Comparison of ENCODE assay signal across 13 mouse cellular contexts in the genomic region with DNA sequence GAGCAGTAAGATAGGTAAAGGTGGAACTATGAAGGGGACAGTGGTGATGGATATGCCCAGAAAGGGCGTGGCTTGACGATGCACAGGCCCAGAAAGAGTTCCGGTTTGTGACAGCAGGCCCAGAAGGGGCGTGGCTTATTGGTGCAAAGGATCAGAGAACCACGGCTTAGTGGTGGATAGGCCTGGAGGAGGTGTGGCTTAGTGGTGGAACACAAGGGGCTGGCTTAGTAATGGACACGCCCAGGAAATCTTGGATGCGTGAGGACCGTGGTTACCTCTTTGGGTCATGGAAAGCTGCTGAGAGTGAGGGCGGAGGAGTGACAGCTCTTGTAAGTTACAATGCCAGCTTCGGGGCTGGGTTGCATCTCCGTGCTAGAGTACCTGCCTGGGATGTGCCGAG. TPM values are rescaled to one million over a fixed set of nuclear protein-coding genes. Genes with fewer than 3 reads are reported as not detected.
DNase-seq lines count a peak whose midpoint lies in the region; ATAC-seq lines count a peak whose summit lies in the region.
"Had no signal": no experiment of that assay in that cellular context is flagged by ENCODE, and none has a peak within 500 bp of the region (broad histone marks: within the 10 kb centered on the region; RNA-seq: fewer than 3 reads in every experiment).

No protein-coding gene starts in this region.

- H3K9me3 ChIP-seq in hindbrain, embryonic 12.5 days (replicated peaks) = no peaks in the 10 kb centered on the region
- no peaks in the 10 kb centered on the region for H3K9me3 ChIP-seq in hindbrain, embryonic 11.5 days (ENCODE audit: control insufficient read depth, low read length)
- H3K9me3 ChIP-seq in intestine, embryonic 14.5 days (ENCODE audit: control insufficient read depth, low read length) = no peaks in the 10 kb centered on the region

- peaks cover 5% of the 10 kb centered on the region; the same call in 1 of the 2 replicates for H3K27me3 ChIP-seq in hindbrain, embryonic 12.5 days
- no peaks in the 10 kb centered on the region for H3K27me3 ChIP-seq in hindbrain, embryonic 11.5 days (ENCODE audit: control insufficient read depth, insufficient read depth, low read length)
- H3K27me3 ChIP-seq in intestine, embryonic 14.5 days (replicated peaks; ENCODE audit: control insufficient read depth, insufficient read depth, low read length) = no peaks in the 10 kb centered on the region
- H3K27me3 ChIP-seq: Patski had no signal

- H3K4me2 ChIP-seq in hindbrain, embryonic 12.5 days (replicated peaks) = no peak overlapping the region
- H3K4me2 ChIP-seq in hindbrain, embryonic 11.5 days (replicated peaks; ENCODE audit: low read depth, low read length) = no peak overlapping the region
- no peak overlapping the region for H3K4me2 ChIP-seq in intestine, embryonic 14.5 days (ENCODE audit: low read length)

- no peak for DNase-seq in hindbrain, embryonic 11.5 days (ENCODE audit: low spot score)
- peak; percentile 7 for DNase-seq in 3T3-L1 (ENCODE audit: low read depth, low spot score)
- DNase-seq in R1 (ENCODE audit: low read depth, low spot score) = peak; percentile 99
- no peak for DNase-seq in intestine, embryonic 14.5 days (ENCODE audit: low spot score)
- no peak for DNase-seq in T-cell, adult 2 months (ENCODE audit: low spot score)
- no peak for DNase-seq in adrenal gland, adult 2 months
- no peak for DNase-seq in cerebellum, adult 11-12 months
- DNase-seq: cerebellum, adult 18-20 months; gastrocnemius, postnatal 14 days had no signal

- H3K27ac ChIP-seq in hindbrain, embryonic 12.5 days = no peak overlapping the region
- H3K27ac ChIP-seq in hindbrain, embryonic 11.5 days (ENCODE audit: low read depth, low read length) = no peak overlapping the region
- no peak overlapping the region for H3K27ac ChIP-seq in intestine, embryonic 14.5 days (ENCODE audit: low read depth)

- H3K4me3 ChIP-seq in hindbrain, embryonic 12.5 days = no peak overlapping the region
- H3K4me3 ChIP-seq in hindbrain, embryonic 11.5 days (ENCODE audit: low read depth, low read length) = no peak overlapping the region
- no peak overlapping the region for H3K4me3 ChIP-seq in intestine, embryonic 14.5 days (ENCODE audit: low read depth, low read length)

- no peak overlapping the region for H3K9ac ChIP-seq in hindbrain, embryonic 12.5 days
- H3K9ac ChIP-seq in hindbrain, embryonic 11.5 days (ENCODE audit: low read depth, low read length) = no peak overlapping the region
- H3K9ac ChIP-seq in intestine, embryonic 14.5 days (ENCODE audit: low read length) = no peak overlapping the region

- 0 out of 2 replicates have a peak, but pooled peaks have one; percentile 7 for ATAC-seq in hindbrain, embryonic 12.5 days (ENCODE audit: low FRiP score)
- ATAC-seq in hindbrain, embryonic 11.5 days (ENCODE audit: low FRiP score) = no peak
- peak; percentile 48; the same call in 1 of the 2 replicates for ATAC-seq in intestine, embryonic 14.5 days (replicated peaks; ENCODE audit: low FRiP score, low TSS enrichment, low read depth)
- ATAC-seq: Patski had no signal

- no peaks in the 10 kb centered on the region for H3K36me3 ChIP-seq in hindbrain, embryonic 12.5 days
- no peaks in the 10 kb centered on the region for H3K36me3 ChIP-seq in hindbrain, embryonic 11.5 days (ENCODE audit: control insufficient read depth, insufficient read depth, low read length)
- no peaks in the 10 kb centered on the region for H3K36me3 ChIP-seq in intestine, embryonic 14.5 days (ENCODE audit: control insufficient read depth, insufficient read depth, low read length)

- WGBS in hindbrain, embryonic 12.5 days = 39% methylated on average over 12 of the region's 12 CpGs
- 44% methylated on average over 12 of the region's 12 CpGs for WGBS in hindbrain, embryonic 11.5 days
- WGBS in intestine, embryonic 14.5 days = 28% methylated on average over 12 of the region's 12 CpGs

- H3K4me1 ChIP-seq in hindbrain, embryonic 12.5 days = peaks cover 32% of the 10 kb centered on the region
- peaks cover 2% of the 10 kb centered on the region; the same call in 1 of the 2 replicates for H3K4me1 ChIP-seq in hindbrain, embryonic 11.5 days (replicated peaks; ENCODE audit: control insufficient read depth, insufficient read depth, low read length)
- peaks cover 9% of the 10 kb centered on the region; the same call in 1 of the 2 replicates for H3K4me1 ChIP-seq in intestine, embryonic 14.5 days (replicated peaks; ENCODE audit: control insufficient read depth, insufficient read depth, low read length)

RNA-seq across cellular contexts. Expression of a gene that starts 58.2 kb away (rescaled TPM):
- not detected in 2 replicates for polyA plus RNA-seq in hindbrain, embryonic 12.5 days (2016; fragmentation: Nextera tagmentation; extraction: Ambion mirVana)
- polyA plus RNA-seq in hindbrain, embryonic 11.5 days (2014; fragmentation: Nextera tagmentation; extraction: Ambion mirVana) = not detected in 2 replicates
- polyA plus RNA-seq in intestine, embryonic 14.5 days (2014; fragmentation: Nextera tagmentation; extraction: Ambion mirVana) = 0.12 TPM in 1 of 2 replicates, not detected in the other
- total RNA-seq in adrenal gland, adult 2 months (2021) = not detected
- not detected in 2 replicates for polyA plus RNA-seq in adrenal gland, adult 2 months (2012; rRNA removed)
- total RNA-seq: gastrocnemius, postnatal 14 days had no signal
- polyA plus RNA-seq: large intestine, adult 2 months; liver, embryonic 16.5 days had no signal

Comparison
In these comparisons a context has a peak if more than half of its experiments do, and no peak if none do; other contexts are left out.
1. DNase-seq: peak in 3T3-L1 (single experiment) and R1 (single experiment); none in hindbrain, embryonic 11.5 days (single experiment), intestine, embryonic 14.5 days (single experiment), T-cell, adult 2 months (single experiment), adrenal gland, adult 2 months (single experiment) and cerebellum, adult 11-12 months (single experiment).